Mouse (Mus musculus) right cerebral cortex, postnatal 36 days (tissue): ENCODE measurements around the gene Cd37.

Experiments
- DNase-seq, 2 experiments: peaks; one replicate each; pipeline ENCODE4 v3.0.0; 2022; ENCODE audit warnings: low spot score in 2 of 2, mixed read lengths in 1 of 2

Gene Cd37

GRCm38 (mm10) chr7:45204380-45205143 is 34.4 kb downstream of the Cd37 start, which contains the start of gene Ccdc155:
TSS of gene Ccdc155 (minus strand) at chr7:45204892.
- peak; percentile 89 to 91 for DNase-seq

- DNase-seq: no peak
Measured at GRCm38 (mm10) chr7:45202654-45203053, 36.3 kb downstream of the Cd37 start.

GRCm38 (mm10) chr7:45198961-45199360 is 40.0 kb downstream of the Cd37 start:
- peak; percentile 62 to 82 for DNase-seq

GRCm38 (mm10) chr7:45198435-45198834 is 40.5 kb downstream of the Cd37 start:
- peak; percentile 56 to 65 for DNase-seq

GRCm38 (mm10) chr7:45196994-45197393 is 41.9 kb downstream of the Cd37 start:
- no peak for DNase-seq

GRCm38 (mm10) chr7:45196176-45196535 is 42.8 kb downstream of the Cd37 start:
- DNase-seq: no peak

GRCm38 (mm10) chr7:45195341-45196175 is 43.4 kb downstream of the Cd37 start:
- DNase-seq: no peak

GRCm38 (mm10) chr7:45193871-45194785 is 44.8 kb downstream of the Cd37 start:
- DNase-seq: no peak

- no peak for DNase-seq
Measured at GRCm38 (mm10) chr7:45193406-45193805, 45.5 kb downstream of the Cd37 start.

GRCm38 (mm10) chr7:45192585-45193310 is 46.2 kb downstream of the Cd37 start:
- DNase-seq: no peak

- DNase-seq: no peak
Measured at GRCm38 (mm10) chr7:45191803-45192363, 47.0 kb downstream of the Cd37 start.

- DNase-seq: no peak
Measured at GRCm38 (mm10) chr7:45191161-45191560, 47.8 kb downstream of the Cd37 start.

GRCm38 (mm10) chr7:45190186-45190585 is 48.7 kb downstream of the Cd37 start:
- DNase-seq: no peak

GRCm38 (mm10) chr7:45189600-45189999 is 49.3 kb downstream of the Cd37 start:
- DNase-seq: peak in 1 of 2 experiments; percentile 80

GRCm38 (mm10) chr7:45185921-45186320 is 53.0 kb downstream of the Cd37 start:
- no peak for DNase-seq

- no peak for DNase-seq
Measured at GRCm38 (mm10) chr7:45183672-45184071, 55.2 kb downstream of the Cd37 start.
